Mouse (Mus musculus) adipocyte (in vitro differentiated cells): ENCODE results near the gene Dok5.

Source experiments
- DNase-seq: peaks from one replicate; pipeline ENCODE4 v3.0.0-alpha.2; 2016; ENCODE audit warnings: low spot score

Gene Dok5

GRCm38 (mm10) chr2:170802984-170803383 lies 71.4 kb downstream of the Dok5 start:
- no peak for DNase-seq

GRCm38 (mm10) chr2:170807555-170808258 lies 76.1 kb downstream of the Dok5 start:
- no peak for DNase-seq

GRCm38 (mm10) chr2:170808259-170808789 lies 76.7 kb downstream of the Dok5 start:
- no peak for DNase-seq

- no peak for DNase-seq
Measured at GRCm38 (mm10) chr2:170811356-170811755, 79.7 kb downstream of the Dok5 start.

GRCm38 (mm10) chr2:170816302-170816701 lies 84.7 kb downstream of the Dok5 start:
- no peak for DNase-seq

- DNase-seq = no peak
Measured at GRCm38 (mm10) chr2:170817112-170817703, 85.6 kb downstream of the Dok5 start.

GRCm38 (mm10) chr2:170826821-170827441 lies 95.3 kb downstream of the Dok5 start:
- DNase-seq = no peak

GRCm38 (mm10) chr2:170828757-170829156 lies 97.2 kb downstream of the Dok5 start:
- no peak for DNase-seq

- no peak for DNase-seq
Measured at GRCm38 (mm10) chr2:170829191-170829611, 97.6 kb downstream of the Dok5 start.

GRCm38 (mm10) chr2:170829988-170830387 lies 98.4 kb downstream of the Dok5 start:
- no peak for DNase-seq

GRCm38 (mm10) chr2:170836862-170837261 lies 105.3 kb downstream of the Dok5 start:
- DNase-seq = no peak

- DNase-seq = no peak
Measured at GRCm38 (mm10) chr2:170837363-170837762, 105.8 kb downstream of the Dok5 start.

GRCm38 (mm10) chr2:170837824-170838557 lies 106.4 kb downstream of the Dok5 start:
- no peak for DNase-seq

GRCm38 (mm10) chr2:170841441-170841965 lies 109.9 kb downstream of the Dok5 start:
- no peak for DNase-seq

- DNase-seq = no peak
Measured at GRCm38 (mm10) chr2:170845511-170845910, 113.9 kb downstream of the Dok5 start.

- DNase-seq = no peak
Measured at GRCm38 (mm10) chr2:170850058-170850457, 118.5 kb downstream of the Dok5 start.

GRCm38 (mm10) chr2:170852337-170852736 lies 120.7 kb downstream of the Dok5 start:
- DNase-seq = no peak

GRCm38 (mm10) chr2:170855210-170855609 lies 123.6 kb downstream of the Dok5 start:
- no peak for DNase-seq

- DNase-seq = no peak
Measured at GRCm38 (mm10) chr2:170856085-170856484, 124.5 kb downstream of the Dok5 start.

- no peak for DNase-seq
Measured at GRCm38 (mm10) chr2:170857507-170857906, 125.9 kb downstream of the Dok5 start.

GRCm38 (mm10) chr2:170858640-170859039 lies 127.0 kb downstream of the Dok5 start:
- no peak for DNase-seq

GRCm38 (mm10) chr2:170860576-170860975 lies 129.0 kb downstream of the Dok5 start:
- DNase-seq = no peak
